Mouse (Mus musculus) kidney, postnatal 0 days (tissue): ENCODE data around the gene Anapc11. TPM values are rescaled to one million over a fixed set of nuclear protein-coding genes. Genes with fewer than 3 reads are reported as not detected.
A peak's percentile ranks its signal among the peaks of the same experiment; 100 is the strongest.

Experiments
- ATAC-seq: fragments of 200-750 bp; cut with Nextera tagmentation; replicated peaks from 2 replicates; pipeline ENCODE4 v1.8.0; 2017; ENCODE audit warnings: low read depth, moderate number of reproducible peaks, moderate TSS enrichment, moderate library complexity; ENCODE audit not compliant: low FRiP score
- DNase-seq: peaks from one replicate; pipeline ENCODE4 v3.0.0-alpha.2; 2016; ENCODE audit warnings: low spot score
- H3K27ac ChIP-seq: fragments of 300-500 bp; sonication (generic); 2 replicates; pipeline ENCODE4 v1.5.1; 2014; ENCODE audit warnings: mild to moderate bottlenecking
- H3K27me3 ChIP-seq: fragments of 300-500 bp; sonication (generic); 2 replicates; pipeline ENCODE4 v1.6.1; 2014; ENCODE audit warnings: low read length, mixed read lengths; ENCODE audit not compliant: insufficient read depth
- H3K36me3 ChIP-seq: fragments of 300-500 bp; sonication (generic); 2 replicates; pipeline ENCODE4 v1.6.1; 2014; ENCODE audit warnings: low read length, mixed read lengths; ENCODE audit not compliant: insufficient read depth
- H3K4me1 ChIP-seq: fragments of 300-500 bp; sonication (generic); replicated peaks from 2 replicates; pipeline ENCODE4 v1.6.1; 2014; ENCODE audit warnings: antibody characterized with exemption, low read length, mixed read lengths; ENCODE audit not compliant: insufficient read depth
- H3K4me2 ChIP-seq: fragments of 300-500 bp; sonication (generic); 2 replicates; pipeline ENCODE4 v1.6.1; 2014; ENCODE audit warnings: mild to moderate bottlenecking, low read length, moderate library complexity, mixed read lengths
- H3K4me3 ChIP-seq: fragments of 300-500 bp; sonication (generic); replicated peaks from 2 replicates; pipeline ENCODE4 v1.5.1; 2014; ENCODE audit warnings: low read depth, low read length
- H3K9ac ChIP-seq: fragments of 300-500 bp; sonication (generic); 2 replicates; pipeline ENCODE4 v1.6.1; 2014; ENCODE audit warnings: low read depth, low read length
- H3K9me3 ChIP-seq: fragments of 300-500 bp; sonication (generic); replicated peaks from 2 replicates; pipeline ENCODE4 v1.6.1; 2016; ENCODE audit warnings: low read length, inconsistent platforms, mixed read lengths
- CTCF ChIP-seq: IDR thresholded peaks from 2 replicates; pipeline ENCODE4 v1.5.1; 2016; ENCODE audit warnings: antibody characterized with exemption, low read depth, mild to moderate bottlenecking, moderate library complexity
- WGBS: fragments of 180-500 bp; shearing (Covaris S2); extraction: QIAGEN DNeasy Blood & Tissue Kit; methylation state at CpG from one replicate; pipeline ENCODE4 v1.1.7; 2014; 5-methylcytosine and 5-hydroxymethylcytosine counted together
- polyA plus RNA-seq: library from polyadenylated mRNA; unstranded; fragments of >200 nt; fragmentation: Nextera tagmentation; extraction: Ambion mirVana; gene quantifications from 2 replicates; pipeline ENCODE4 v1.2.1, GENCODE M21; 2015

The Anapc11 gene
- polyA plus RNA-seq, 1 experiment from 2014 or later, result 159 TPM

DNA sequence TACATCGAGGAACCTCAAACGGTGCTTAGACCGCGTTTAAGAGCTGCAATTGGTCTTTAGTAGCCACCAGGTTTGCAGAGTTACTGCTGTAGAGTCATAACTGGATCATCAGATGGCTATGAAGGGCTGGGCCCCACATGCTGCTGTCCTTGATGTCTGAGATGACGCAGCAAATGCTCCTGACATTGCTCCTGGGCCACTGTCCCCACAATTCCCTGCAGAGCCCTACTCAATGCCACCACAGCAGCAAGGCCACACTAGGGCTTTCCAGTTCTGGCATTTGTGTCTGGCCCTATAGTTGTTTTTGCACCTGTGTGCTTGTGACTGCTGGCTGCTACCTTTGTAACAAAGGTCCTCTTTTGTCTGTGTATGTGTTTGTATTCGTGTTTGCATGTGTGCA is 24.6 kb downstream of the Anapc11 start:
- Histone ChIP-seq H3K27me3 (no peaks in the 10 kb centered on the region), H3K36me3 (peaks cover 22% of the 10 kb centered on the region), H3K9me3 (no peaks in the 10 kb centered on the region), H3K9ac (no peak overlapping the region), H3K4me1 (peaks cover 5% of the 10 kb centered on the region; the same call in 1 of the 2 replicates), H3K4me2 (no peak overlapping the region), H3K27ac (no peak overlapping the region), H3K4me3 (no peak overlapping the region)
- 96% methylated on average over 6 of the region's 6 CpGs for WGBS
- ATAC-seq (no peak), DNase-seq (no peak)
- no peak for TF ChIP-seq CTCF

DNA sequence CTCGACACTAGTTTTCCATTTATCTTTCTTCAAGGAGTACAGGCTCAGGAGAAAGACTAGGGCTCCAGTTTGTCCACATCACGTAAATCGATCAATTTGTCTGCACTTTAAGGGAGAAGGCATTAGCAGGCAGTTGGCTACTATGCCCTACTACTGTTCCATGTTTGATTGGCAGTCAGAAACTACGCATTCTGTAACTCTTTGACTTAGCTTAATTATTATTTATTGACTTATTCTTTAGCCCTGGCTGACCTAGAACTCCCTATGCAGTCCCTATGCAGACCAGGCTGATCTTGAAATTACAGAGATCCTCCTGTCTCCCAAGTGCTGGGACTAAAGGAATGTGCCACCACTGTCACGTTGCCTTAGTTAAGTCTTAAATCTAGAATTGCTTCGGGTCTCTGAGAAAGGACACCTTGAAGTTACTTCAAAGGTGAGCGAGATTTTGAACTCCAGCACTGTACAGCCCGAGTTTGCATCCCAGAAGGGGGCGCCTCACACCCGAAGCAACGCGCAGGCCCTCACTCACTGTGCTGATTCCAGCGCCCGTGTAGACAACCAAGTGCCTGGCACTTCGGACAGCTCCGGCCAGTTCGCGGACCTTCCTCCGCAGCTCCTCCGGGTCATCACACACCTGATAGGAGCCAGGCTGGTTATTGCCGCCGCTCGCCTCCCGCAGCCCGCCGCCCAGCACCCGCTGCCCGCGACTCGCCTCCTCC is 25.9 kb downstream of the Anapc11 start:
- H3K36me3 ChIP-seq, result peaks cover 28% of the 10 kb centered on the region
- H3K27me3 ChIP-seq, result no peaks in the 10 kb centered on the region
- ATAC-seq (peak; percentile 64), DNase-seq (peak; percentile 81)
- H3K4me3 ChIP-seq, result peak overlapping the region; percentile 91
- H3K9ac ChIP-seq, result peak overlapping the region; percentile 86
- peak; percentile 73 for TF ChIP-seq CTCF
- no peaks in the 10 kb centered on the region for H3K9me3 ChIP-seq
- WGBS, result 12% methylated on average over 30 of the region's 30 CpGs
- H3K4me2 ChIP-seq, result peak overlapping the region; percentile 75
- H3K4me1 ChIP-seq, result peaks cover 5% of the 10 kb centered on the region; the same call in 1 of the 2 replicates
- peak overlapping the region; percentile 95 for H3K27ac ChIP-seq

DNA sequence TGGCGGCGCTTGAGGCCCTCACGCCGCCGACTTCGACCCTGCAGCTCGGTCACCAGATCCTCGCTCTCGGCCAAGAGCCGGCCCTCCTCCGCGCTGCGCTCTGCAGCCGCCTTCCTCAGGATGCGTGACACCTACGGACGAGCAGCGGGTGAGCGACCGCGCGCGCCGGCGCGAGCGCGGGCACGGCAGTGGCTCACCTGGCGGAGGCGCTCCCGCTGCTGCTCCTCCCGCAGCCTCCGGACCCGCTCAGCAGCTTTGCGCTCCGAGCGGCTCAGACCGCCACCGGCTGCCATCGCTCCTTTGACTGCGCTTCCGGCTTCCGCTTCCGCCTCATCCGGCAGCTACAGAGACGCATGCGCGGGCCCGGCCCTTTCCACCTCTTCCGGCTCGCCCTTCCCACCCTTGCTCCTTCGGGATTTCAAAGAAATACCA is 26.5 kb downstream of the Anapc11 start:
- ATAC-seq (peak; percentile 62), DNase-seq (peak; percentile 96)
- WGBS, result under 1% methylated on average over 53 of the region's 53 CpGs
- H3K9me3 ChIP-seq, result no peaks in the 10 kb centered on the region
- peaks cover 28% of the 10 kb centered on the region for H3K36me3 ChIP-seq
- peak overlapping the region; percentile 86 for H3K9ac ChIP-seq
- H3K27me3 ChIP-seq, result no peaks in the 10 kb centered on the region
- H3K4me3 ChIP-seq, result peak overlapping the region; percentile 91
- peak overlapping the region; percentile 95 for H3K27ac ChIP-seq
- H3K4me2 ChIP-seq, result peak overlapping the region; percentile 75
- peaks cover 8% of the 10 kb centered on the region for H3K4me1 ChIP-seq
- TF ChIP-seq CTCF, result no peak

DNA sequence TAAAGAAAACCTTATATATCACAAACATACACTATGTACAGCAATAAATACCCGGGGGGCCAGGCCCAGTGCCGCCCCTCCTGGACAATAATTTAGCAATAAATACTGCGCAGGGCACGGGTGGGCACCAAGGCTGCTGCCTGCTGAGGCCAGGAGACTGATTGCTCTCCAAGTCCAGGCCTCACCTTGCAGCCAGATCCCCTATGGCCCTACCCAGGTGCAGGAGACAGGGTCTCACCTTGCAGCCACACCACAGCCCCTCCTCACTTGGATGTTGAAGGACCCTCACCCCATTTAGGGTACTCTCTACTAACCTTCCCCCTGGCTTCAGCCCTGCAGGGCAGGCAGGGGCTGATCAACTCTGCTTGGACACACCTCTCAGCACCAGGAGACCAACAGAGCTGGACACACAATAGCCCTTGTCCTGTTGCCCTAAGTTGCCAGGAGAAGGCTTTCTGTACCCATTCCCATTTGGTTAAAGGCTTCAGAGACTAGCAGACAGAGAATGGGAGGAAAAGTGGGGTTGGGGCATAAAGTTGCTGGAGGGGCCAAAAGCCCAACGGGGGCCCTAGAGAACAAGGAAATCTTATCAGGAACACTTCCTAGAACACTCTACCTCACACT is 27.0 kb downstream of the Anapc11 start, which contains the start of gene Sirt7:
TSS of gene Sirt7 (minus strand) at position 89 of the 624 bp plus-strand sequence.
- H3K9me3 ChIP-seq, result no peaks in the 10 kb centered on the region
- TF ChIP-seq CTCF, result no peak
- H3K27me3 ChIP-seq, result no peaks in the 10 kb centered on the region
- peak within 1 kb of the TSS; percentile 91 for H3K4me3 ChIP-seq
- H3K9ac ChIP-seq, result peak within 1 kb of the TSS; percentile 86
- 16% methylated on average over 5 of the region's 5 CpGs for WGBS
- peak within 1 kb of the TSS; percentile 75 for H3K4me2 ChIP-seq
- ATAC-seq (peak; percentile 18; the same call in 1 of the 2 replicates), DNase-seq (no peak)
- H3K27ac ChIP-seq, result peak within 1 kb of the TSS; percentile 95
- peaks cover 14% of the 10 kb centered on the region for H3K4me1 ChIP-seq
- peaks cover 22% of the 10 kb centered on the region for H3K36me3 ChIP-seq

DNA sequence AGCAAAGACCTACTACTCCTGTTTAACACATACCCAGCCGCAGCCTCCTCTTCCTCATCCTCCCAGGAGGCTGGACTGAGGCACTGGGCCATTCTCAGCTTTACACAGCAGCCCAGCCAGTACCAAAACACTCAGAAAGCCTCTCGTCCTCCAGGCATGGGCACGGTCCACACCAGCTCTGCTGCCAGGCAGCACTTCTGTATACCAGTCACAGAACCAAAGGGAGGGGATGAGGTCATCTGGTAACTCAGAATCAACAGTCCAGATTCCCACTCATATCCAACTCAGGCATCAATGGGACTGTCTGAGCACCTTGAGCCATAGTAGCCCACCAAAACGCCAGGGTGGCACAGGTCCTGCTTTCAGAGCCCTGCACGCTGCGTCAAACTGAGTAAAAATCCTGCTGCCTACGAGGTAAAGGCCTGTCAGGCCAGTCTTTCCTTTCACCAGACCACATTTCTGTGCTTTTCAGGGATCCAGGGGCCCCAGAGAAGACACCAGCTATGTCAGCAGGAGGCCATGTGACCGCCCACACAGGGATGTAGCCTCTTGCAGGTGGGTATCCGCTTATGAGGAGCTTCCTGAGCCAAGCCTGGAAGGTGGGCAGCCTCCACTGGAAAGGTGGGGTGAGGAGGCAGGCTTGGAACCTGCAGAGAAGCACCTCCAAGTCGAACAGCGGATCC is 28.7 kb downstream of the Anapc11 start:
- DNase-seq, result no peak
- Histone ChIP-seq H3K4me1 (peaks cover 20% of the 10 kb centered on the region), H3K9ac (no peak overlapping the region), H3K9me3 (no peaks in the 10 kb centered on the region), H3K27ac (no peak overlapping the region), H3K4me2 (no peak overlapping the region), H3K27me3 (no peaks in the 10 kb centered on the region), H3K4me3 (no peak overlapping the region), H3K36me3 (peaks cover 15% of the 10 kb centered on the region)
- no peak for TF ChIP-seq CTCF
- 89% methylated on average over 11 of the region's 11 CpGs for WGBS
- ATAC-seq, result no peak
